Mouse (Mus musculus) layer of hippocampus, postnatal 25 days (tissue): Measurements from ENCODE around the gene Trh. TPM values are rescaled to one million over a fixed set of nuclear protein-coding genes. Genes with fewer than 3 reads are reported as not detected.

Source experiments
- DNase-seq, 2 experiments: peaks; one replicate each; pipeline ENCODE4 v3.0.0; 2022; ENCODE audit warnings: mixed read lengths in 2 of 2, low spot score in 1 of 2; ENCODE audit errors: extremely low spot score in 1 of 2
- total RNA-seq, 2 experiments: library from RNA; stranded (reverse); gene quantifications; 2 replicates each; pipeline ENCODE4 v1.2.3; 2021

The Trh gene
- total RNA-seq, 2 experiments from 2014 or later: 1.3 to 1.7 TPM

DNA sequence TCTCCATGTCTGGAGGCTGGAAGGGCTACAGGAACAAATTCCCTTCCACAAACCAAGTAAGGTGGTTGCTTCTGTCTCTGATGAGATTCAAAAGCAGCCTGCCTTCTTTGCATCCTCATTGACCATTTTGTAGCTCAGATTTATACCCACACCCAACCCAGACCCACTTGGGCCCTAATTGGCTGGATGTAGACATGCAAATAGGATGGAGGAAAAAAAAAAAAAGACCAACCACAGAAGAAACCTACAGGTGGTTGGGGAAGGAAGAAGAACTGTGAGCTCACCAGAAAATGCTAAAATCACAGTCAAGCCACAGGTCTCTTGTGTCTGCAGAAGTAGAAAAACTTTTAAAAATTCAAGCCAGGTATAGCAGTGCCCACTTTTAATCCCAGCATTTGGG is 15.3 kb downstream of the Trh start:
- DNase-seq: no peak

DNA sequence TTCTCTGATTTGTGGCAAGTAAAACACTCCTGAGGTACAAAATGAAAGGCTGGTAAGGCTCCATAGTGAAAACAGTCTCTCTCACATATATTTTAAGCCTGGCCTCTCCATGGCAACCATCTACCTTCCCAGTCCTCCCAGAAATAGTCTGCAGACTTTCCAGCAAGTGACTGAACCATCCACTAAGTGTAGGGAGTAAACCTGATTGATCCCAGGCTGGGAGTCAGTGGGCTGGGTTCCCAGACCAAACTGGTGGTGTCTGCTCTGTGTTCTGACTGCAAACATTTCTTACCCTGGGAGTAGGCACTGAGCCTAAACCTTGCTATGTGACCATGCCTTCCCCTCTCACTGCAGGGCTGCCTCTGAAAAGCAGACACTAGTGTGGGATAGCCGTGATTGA is 19.5 kb downstream of the Trh start:
- no peak for DNase-seq

DNA sequence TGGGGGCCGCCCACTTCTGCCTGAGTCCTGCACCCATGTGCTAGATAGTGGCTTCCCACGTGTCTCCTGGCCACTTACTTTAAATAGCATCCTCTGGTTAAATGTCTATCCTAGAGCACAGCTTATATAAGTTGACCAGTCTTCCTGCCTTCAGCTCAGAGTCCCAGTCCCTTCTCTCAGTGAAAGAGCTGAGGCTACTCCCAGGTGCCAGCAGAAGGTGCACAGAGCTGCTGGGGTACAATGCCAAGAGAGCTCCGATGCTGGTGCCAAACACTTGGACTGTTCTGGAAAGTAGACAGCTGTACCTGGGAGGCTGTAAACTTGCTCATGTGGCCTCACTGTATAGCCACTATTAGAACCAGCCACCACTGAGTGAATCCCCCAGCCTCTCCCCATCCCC is 22.4 kb downstream of the Trh start:
- DNase-seq: no peak

DNA sequence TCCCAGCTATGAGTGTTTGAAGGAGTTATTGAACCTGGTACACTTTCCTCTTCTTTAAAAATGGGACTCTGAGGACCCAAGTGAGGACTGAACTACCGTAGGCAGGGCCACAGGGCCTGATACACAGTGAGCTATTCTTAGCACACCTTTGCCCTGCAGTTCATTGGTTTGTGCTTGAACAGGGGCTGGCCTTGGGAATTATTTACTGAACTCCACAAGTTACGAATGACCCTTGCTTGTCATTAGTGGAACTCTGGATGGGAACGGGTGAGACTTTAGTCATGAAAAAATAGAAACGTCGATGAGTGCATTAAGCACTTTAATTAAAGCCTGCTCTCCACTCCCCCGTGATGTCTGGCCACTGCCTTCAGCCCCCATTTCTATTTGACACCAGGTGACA is 22.8 kb downstream of the Trh start:
- no peak for DNase-seq

DNA sequence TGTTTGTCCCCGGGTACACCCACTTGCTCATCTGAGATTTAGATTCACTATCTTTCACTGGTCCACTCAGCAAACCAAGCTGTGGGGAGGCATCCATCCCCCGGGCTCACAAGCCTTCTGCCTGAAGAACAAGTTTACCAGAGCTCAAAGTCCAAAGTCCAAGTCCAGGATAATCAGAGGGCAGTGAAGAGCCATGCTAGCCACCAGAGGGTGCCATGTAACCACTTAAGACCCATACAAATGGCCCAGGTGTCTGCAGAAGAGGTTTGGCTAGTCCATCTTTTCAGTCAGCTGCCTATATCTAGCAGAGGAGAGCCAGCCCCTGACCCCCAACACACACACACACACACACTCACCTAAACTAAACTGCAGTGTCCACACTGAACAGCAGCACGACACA is 25.0 kb downstream of the Trh start:
- peak; percentile 25 to 49 for DNase-seq

DNA sequence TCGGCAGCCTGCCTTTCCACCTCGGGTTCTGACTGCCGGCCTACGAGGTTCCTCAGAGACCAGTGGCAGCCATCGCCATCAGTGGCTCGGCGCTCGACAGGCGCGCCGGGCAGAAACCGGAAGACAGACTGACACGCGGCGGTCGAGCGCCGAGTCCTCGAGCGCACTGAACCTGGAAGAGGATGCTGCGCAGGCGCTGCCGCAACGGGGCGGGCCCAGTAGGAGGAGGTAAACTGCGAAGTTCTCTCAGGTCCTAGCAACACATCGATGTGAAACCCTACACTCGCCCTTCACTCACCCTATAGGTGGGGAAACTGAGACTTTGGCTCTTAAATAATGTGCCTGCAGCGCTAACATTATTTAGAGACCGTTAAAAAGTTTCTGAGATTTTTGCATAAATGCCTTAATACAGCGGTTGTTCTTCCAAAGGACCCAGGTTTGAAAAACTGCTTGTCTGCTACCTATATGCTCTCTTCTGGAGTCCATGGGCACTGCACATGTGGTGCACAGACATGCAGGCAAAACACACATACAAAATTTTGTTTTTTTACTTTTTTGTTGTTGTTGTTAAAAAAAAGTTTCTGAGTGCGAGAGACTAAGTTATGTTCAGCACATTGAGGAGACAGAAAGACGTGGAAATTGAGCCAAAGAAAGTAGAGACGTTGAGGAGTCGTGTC is 29.5 kb downstream of the Trh start, which contains the start of gene Rbsn:
Gene Rbsn (minus strand): TSS at position 153 of the 677 bp plus-strand sequence.
- peak; percentile 73 to 81 for DNase-seq

DNA sequence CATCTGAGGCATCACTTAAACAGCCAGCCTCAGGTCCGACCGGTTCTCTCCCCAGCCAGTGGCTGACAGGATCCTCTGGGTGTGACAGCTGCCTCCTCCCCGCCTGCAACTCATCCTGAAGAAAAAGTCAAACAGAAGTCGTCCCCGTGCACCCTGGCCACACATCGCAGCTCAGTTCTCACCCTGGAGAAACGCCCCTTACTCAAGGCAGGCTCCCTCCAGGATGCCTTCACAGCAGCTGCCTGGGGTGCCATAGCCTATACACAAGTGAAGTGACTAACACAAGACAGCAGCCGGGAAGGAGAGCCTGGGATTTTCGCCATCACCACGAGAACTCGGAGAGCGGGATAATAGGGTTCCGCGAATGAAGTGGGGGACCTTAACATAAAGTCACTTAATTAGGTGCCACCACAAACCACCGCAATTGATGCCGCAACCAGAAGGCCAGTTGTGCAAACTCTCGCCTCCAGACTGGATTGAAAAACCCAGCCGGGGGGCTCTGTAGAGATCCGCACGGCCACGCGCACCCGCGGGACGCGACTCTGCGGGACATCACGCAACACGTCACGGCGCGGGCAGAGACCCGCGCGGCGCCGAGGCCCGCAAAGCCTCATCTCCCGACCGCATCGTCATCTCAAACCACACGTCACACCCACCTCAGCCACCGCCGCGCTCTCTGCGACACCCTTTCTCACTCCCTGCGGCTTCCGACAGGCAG is 30.2 kb downstream of the Trh start:
- peak; percentile 7 to 14 for DNase-seq

DNA sequence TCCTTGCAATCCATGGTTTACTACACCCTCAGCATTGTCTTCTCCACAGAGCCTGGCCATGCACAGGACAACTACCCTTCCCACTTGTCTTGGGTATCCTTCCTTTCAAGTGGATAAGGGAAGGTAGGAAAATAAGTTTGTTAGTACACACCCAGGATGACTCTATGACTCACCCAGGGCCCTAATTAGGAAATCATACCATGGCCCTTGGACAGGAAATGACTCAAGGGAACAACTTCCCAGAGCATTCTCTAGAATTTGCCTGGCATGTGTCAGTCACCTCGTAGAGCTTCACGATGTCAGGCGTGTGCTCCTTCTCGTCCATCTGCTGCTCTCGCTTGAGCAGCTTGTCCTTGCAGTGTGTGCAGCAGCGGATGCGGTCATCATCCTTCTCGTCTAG is 45.0 kb downstream of the Trh start:
- DNase-seq: no peak

Other genes starting within 250 kb of the Trh start
- 10 to 100 TPM; 84.3 to 90.7 TPM for gene Nr2c2, start 153.3 kb downstream of the Trh start, total RNA-seq
- 10 to 100 TPM; 50.0 to 56.0 TPM for gene Mrps25, start 60.6 kb downstream of the Trh start, total RNA-seq
- 10 to 100 TPM; 36.1 to 38.7 TPM for gene Rbsn, start 29.7 kb downstream of the Trh start, total RNA-seq